Mouse (Mus musculus): ENCODE measurements around the gene Hist1h2bl.
"Not testable (repeated sequence)": the region's sequence is repeated elsewhere in the genome, so short reads cannot be mapped to it uniquely, and the experiment has no call there.

- TF ChIP-seq CTCF (IDR thresholded peaks at IDR 0.05; ENCODE audit: borderline replicate concordance, control insufficient read depth, extremely low read depth, insufficient read depth, low read length, poor library complexity) = not testable (repeated sequence)
- peak; percentile 68; the same call in 1 of the 2 replicates for TF ChIP-seq POLR2A (IDR thresholded peaks at IDR 0.05; ENCODE audit: control insufficient read depth, extremely low read depth, insufficient read depth, low read length, poor library complexity)
These were observed 37.8 kb upstream of the Hist1h2bl start, which contains the start of the genes Hist1h2ak and Hist1h2bn for GRCm38 (mm10) chr13:21753524-21754285.

Data from thymus, adult 2 months (tissue).